In the genomic region with DNA sequence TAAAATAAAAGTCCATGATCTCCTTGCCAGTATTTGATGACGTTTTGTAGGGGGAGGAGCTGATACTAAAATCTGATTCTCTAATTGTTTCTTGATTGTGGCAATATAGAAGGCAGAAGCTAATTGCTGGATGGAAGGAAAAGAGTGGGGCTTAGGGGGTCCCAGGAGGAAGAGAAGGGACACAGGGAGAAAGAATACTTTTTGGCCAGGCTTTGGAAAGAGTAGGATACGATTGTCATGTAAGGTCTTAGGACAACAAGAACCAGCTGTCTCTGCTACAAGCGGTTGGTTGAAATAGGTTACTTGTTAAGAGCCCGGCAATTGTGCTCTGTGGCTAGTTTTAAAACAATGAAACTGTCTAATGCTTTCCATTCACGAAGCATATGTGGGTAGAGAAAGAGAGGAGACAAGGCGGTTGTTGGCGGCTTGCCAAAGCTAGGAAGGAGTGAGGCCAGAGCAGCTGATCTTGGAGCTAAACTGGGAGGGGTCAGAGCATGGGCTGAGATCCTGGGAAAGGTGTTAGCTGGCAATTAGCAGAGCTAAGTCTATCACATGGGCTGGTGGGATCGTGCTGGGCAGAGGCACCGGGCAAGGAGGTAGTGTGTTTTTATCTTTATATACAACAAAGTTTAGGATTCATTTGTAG, we compare ENCODE assay signal across 10 mouse cellular contexts. TPM values are rescaled to one million over a fixed set of nuclear protein-coding genes. Genes with fewer than 3 reads are reported as not detected.
DNase-seq lines count a peak whose midpoint lies in the region; ATAC-seq and TF ChIP-seq lines count a peak whose summit lies in the region.
"Had no signal": no experiment of that assay in that cellular context is flagged by ENCODE, and none has a peak within 500 bp of the region (broad histone marks: within the 10 kb centered on the region; RNA-seq: fewer than 3 reads in every experiment).

No protein-coding gene starts in this region.

- TF ChIP-seq POLR2A in brain, embryonic 14.5 days (IDR thresholded peaks at IDR 0.05; ENCODE audit: borderline replicate concordance, extremely low read depth, insufficient read depth, insufficient read length, poor library complexity, severe bottlenecking) = no peak

- ATAC-seq in frontal cortex, adult (ENCODE audit: low TSS enrichment) = peak; percentile 52
- ATAC-seq in granulocyte monocyte progenitor cell, adult 5-6 weeks (replicated peaks; ENCODE audit: poor library complexity, severe bottlenecking) = no peak

- peak; percentile 10 to 22 for DNase-seq in heart, adult 18-20 months
- no peak for DNase-seq in heart, adult 9 months (ENCODE audit: low spot score in 2 of 2)
- DNase-seq in brain, embryonic 14.5 days (ENCODE audit: low read depth) = peak; percentile 92
- peak; percentile 11 for DNase-seq in left cerebral cortex, adult 11 months (ENCODE audit: low spot score)
- peak; percentile 32 to 44 for DNase-seq in right cerebral cortex, adult 2 months (ENCODE audit: low spot score in 2 of 2)
- no peak for DNase-seq in MN1 (ENCODE audit: low spot score)

- TF ChIP-seq CTCF in brain, embryonic 14.5 days (IDR thresholded peaks at IDR 0.05; ENCODE audit: borderline replicate concordance, extremely low read depth, insufficient read depth, insufficient read length) = no peak

RNA-seq across cellular contexts. Expression of a gene that starts 45.8 kb away (rescaled TPM):
- total RNA-seq in heart, adult 18-20 months (2021) = not detected
- not detected in 2 replicates for polyA plus RNA-seq in brain, embryonic 14.5 days (2012; rRNA removed)
- total RNA-seq in granulocyte monocyte progenitor cell, adult 5-6 weeks (2014; fragmentation: Nextera tagmentation) = not detected in 2 replicates
- total RNA-seq in granulocyte monocyte progenitor cell, adult 5-6 weeks (2017) = not detected in 2 replicates
- polyA plus RNA-seq: embryonic facial prominence, embryonic 12.5 days; limb, embryonic 15.5 days had no signal

Comparison
In these comparisons a context has a peak if more than half of its experiments do, and no peak if none do; other contexts are left out.
1. DNase-seq: peak in heart, adult 18-20 months (2 of 2), brain, embryonic 14.5 days (single experiment), left cerebral cortex, adult 11 months (single experiment) and right cerebral cortex, adult 2 months (2 of 2); none in heart, adult 9 months (0 of 2) and MN1 (single experiment).